Mouse (Mus musculus): ENCODE results near the gene Tmem9b.

DNA sequence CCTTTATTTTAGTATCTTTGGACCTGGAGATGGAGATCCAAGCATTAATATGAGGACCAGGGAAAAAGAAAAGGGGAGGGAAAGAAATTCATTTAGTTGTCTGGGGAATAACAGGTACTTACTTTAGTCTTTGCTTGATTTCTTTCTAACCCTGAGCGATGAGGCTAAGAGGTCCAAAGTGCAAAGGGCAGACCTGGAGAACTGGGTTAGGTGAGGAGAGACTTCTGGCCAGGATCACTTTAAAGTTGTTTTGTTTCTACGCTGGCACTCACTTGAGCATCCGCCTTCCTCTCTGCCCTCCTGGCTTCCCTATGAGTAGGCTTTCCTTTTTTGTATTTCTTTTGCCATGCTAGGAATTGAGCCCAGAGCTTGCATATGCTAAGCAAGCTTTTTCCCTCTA is 3.6 kb upstream of the Tmem9b start:
- no peak for TF ChIP-seq ZC3H11A (IDR thresholded peaks at IDR 0.05; ENCODE audit: low read depth, low read length)
- TF ChIP-seq MEF2A (IDR thresholded peaks at IDR 0.05; ENCODE audit: extremely low read depth, insufficient replicate concordance, low read depth, low read length, poor library complexity, severe bottlenecking) = no peak
- no peak for TF ChIP-seq CTCF (IDR thresholded peaks at IDR 0.05 in 2 of 3, conservative IDR thresholded peaks at IDR 0.05 in 1 of 3; ENCODE audit: control insufficient read depth in 1 of 3, insufficient read depth in 1 of 3, low read depth in 2 of 3, low read length in 3 of 3, poor library complexity in 1 of 3, severe bottlenecking in 1 of 3)
- no peak for TF ChIP-seq POLR2A (IDR thresholded peaks at IDR 0.05; ENCODE audit: control insufficient read depth in 1 of 2, insufficient read depth in 1 of 2, low read depth in 1 of 2, low read length in 2 of 2, poor library complexity in 1 of 2)
- no peak for TF ChIP-seq GATA1 (IDR thresholded peaks at IDR 0.05; ENCODE audit: low read depth, low read length)
- TF ChIP-seq RAD21 (IDR thresholded peaks at IDR 0.05; ENCODE audit: low read depth, low read length) = no peak
- TF ChIP-seq MAX (IDR thresholded peaks at IDR 0.05; ENCODE audit: low read length) = no peak
- TF ChIP-seq ETS1 (IDR thresholded peaks at IDR 0.05; ENCODE audit: low read depth, low read length) = no peak
- TF ChIP-seq ZNF384 (IDR thresholded peaks at IDR 0.05; ENCODE audit: low read depth, low read length) = no peak
- no peak for TF ChIP-seq MYC (IDR thresholded peaks at IDR 0.05; ENCODE audit: low read depth, low read length)
- TF ChIP-seq EP300 (IDR thresholded peaks at IDR 0.05; ENCODE audit: low read depth in 1 of 2, low read length in 2 of 2) = no peak
- TF ChIP-seq USF2 (IDR thresholded peaks at IDR 0.05; ENCODE audit: borderline replicate concordance in 1 of 2, insufficient read depth in 1 of 2, low read depth in 1 of 2, low read length in 2 of 2) = no peak
- TF ChIP-seq TBP (IDR thresholded peaks at IDR 0.05; ENCODE audit: low read depth, low read length) = no peak
